Mouse (Mus musculus): ENCODE measurements around the gene Ccdc14. TPM values are rescaled to one million over a fixed set of nuclear protein-coding genes. Genes with fewer than 3 reads are reported as not detected.

The Ccdc14 gene
- polyA plus RNA-seq, 2 experiments, result 6.4 to 9.1 TPM

- Histone ChIP-seq H3K9me3 (ENCODE audit: control insufficient read depth, low read length) (no peaks in the 10 kb centered on the region), H3K27me3 (ENCODE audit: control insufficient read depth, insufficient read depth, low read length) (no peaks in the 10 kb centered on the region), H3K4me1 (ENCODE audit: control insufficient read depth, insufficient read depth, low read length) (0 out of 2 replicates have a peak, but pooled peaks cover 11% of the 10 kb centered on the region), H3K36me3 (ENCODE audit: control insufficient read depth, insufficient read depth, low read length) (no peaks in the 10 kb centered on the region), H3K4me3 (replicated peaks; ENCODE audit: low read length) (no peak overlapping the region), H3K9ac (ENCODE audit: low read depth, low read length, severe bottlenecking) (no peak overlapping the region), H3K4me2 (replicated peaks; ENCODE audit: low read depth, low read length, severe bottlenecking) (no peak overlapping the region), H3K27ac (replicated peaks; ENCODE audit: low read depth, low read length) (no peak overlapping the region)
- WGBS, result 68% methylated on average over 3 of the region's 3 CpGs
- TF ChIP-seq POLR2A (IDR thresholded peaks at IDR 0.05; ENCODE audit: borderline replicate concordance, extremely low read depth, insufficient read depth, insufficient read length), result no peak
- DNase-seq (ENCODE audit: low spot score), result no peak
- no peak for ATAC-seq (ENCODE audit: low FRiP score, low read depth)
Observed at GRCm38 (mm10) chr16:34752026-34752425, 61.6 kb downstream of the Ccdc14 start.

GRCm38 (mm10) chr16:34752977-34753376, 62.6 kb downstream of the Ccdc14 start:
- no peaks in the 10 kb centered on the region for H3K36me3 ChIP-seq (ENCODE audit: control insufficient read depth, insufficient read depth, low read length)
- no peak overlapping the region for H3K9ac ChIP-seq (ENCODE audit: low read depth, low read length, severe bottlenecking)
- H3K4me1 ChIP-seq (ENCODE audit: control insufficient read depth, insufficient read depth, low read length), result 0 out of 2 replicates have a peak, but pooled peaks cover 12% of the 10 kb centered on the region
- 78% methylated on average over 3 of the region's 3 CpGs for WGBS
- DNase-seq (ENCODE audit: low spot score) (no peak), ATAC-seq (ENCODE audit: low FRiP score, low read depth) (no peak)
- no peak overlapping the region for H3K4me2 ChIP-seq (replicated peaks; ENCODE audit: low read depth, low read length, severe bottlenecking)
- TF ChIP-seq POLR2A (IDR thresholded peaks at IDR 0.05; ENCODE audit: borderline replicate concordance, extremely low read depth, insufficient read depth, insufficient read length), result no peak
- H3K27ac ChIP-seq (replicated peaks; ENCODE audit: low read depth, low read length), result no peak overlapping the region
- no peak overlapping the region for H3K4me3 ChIP-seq (replicated peaks; ENCODE audit: low read length)
- no peaks in the 10 kb centered on the region for H3K9me3 ChIP-seq (ENCODE audit: control insufficient read depth, low read length)
- H3K27me3 ChIP-seq (ENCODE audit: control insufficient read depth, insufficient read depth, low read length), result no peaks in the 10 kb centered on the region

- no peaks in the 10 kb centered on the region for H3K27me3 ChIP-seq (ENCODE audit: control insufficient read depth, insufficient read depth, low read length)
- DNase-seq (ENCODE audit: low spot score) (no peak), ATAC-seq (ENCODE audit: low FRiP score, low read depth) (no peak)
- no peaks in the 10 kb centered on the region for H3K36me3 ChIP-seq (ENCODE audit: control insufficient read depth, insufficient read depth, low read length)
- H3K4me2 ChIP-seq (replicated peaks; ENCODE audit: low read depth, low read length, severe bottlenecking), result no peak overlapping the region
- H3K4me1 ChIP-seq (ENCODE audit: control insufficient read depth, insufficient read depth, low read length), result 0 out of 2 replicates have a peak, but pooled peaks cover 4% of the 10 kb centered on the region
- H3K9me3 ChIP-seq (ENCODE audit: control insufficient read depth, low read length), result no peaks in the 10 kb centered on the region
- no peak overlapping the region for H3K9ac ChIP-seq (ENCODE audit: low read depth, low read length, severe bottlenecking)
- 79% methylated on average over 7 of the region's 7 CpGs for WGBS
- H3K4me3 ChIP-seq (replicated peaks; ENCODE audit: low read length), result no peak overlapping the region
- H3K27ac ChIP-seq (replicated peaks; ENCODE audit: low read depth, low read length), result no peak overlapping the region
- TF ChIP-seq POLR2A (IDR thresholded peaks at IDR 0.05; ENCODE audit: borderline replicate concordance, extremely low read depth, insufficient read depth, insufficient read length), result no peak
Observed at GRCm38 (mm10) chr16:34756991-34757390, 66.6 kb downstream of the Ccdc14 start.

GRCm38 (mm10) chr16:34758205-34758604, 67.8 kb downstream of the Ccdc14 start:
- DNase-seq (ENCODE audit: low spot score), result no peak
- WGBS, result 65% methylated on average over 5 of the region's 5 CpGs
- Histone ChIP-seq H3K9ac (ENCODE audit: low read depth, low read length, severe bottlenecking) (no peak overlapping the region), H3K9me3 (ENCODE audit: control insufficient read depth, low read length) (no peaks in the 10 kb centered on the region), H3K27me3 (ENCODE audit: control insufficient read depth, insufficient read depth, low read length) (no peaks in the 10 kb centered on the region), H3K4me2 (replicated peaks; ENCODE audit: low read depth, low read length, severe bottlenecking) (no peak overlapping the region), H3K4me1 (ENCODE audit: control insufficient read depth, insufficient read depth, low read length) (0 out of 2 replicates have a peak, but pooled peaks cover 4% of the 10 kb centered on the region), H3K27ac (replicated peaks; ENCODE audit: low read depth, low read length) (no peak overlapping the region), H3K36me3 (ENCODE audit: control insufficient read depth, insufficient read depth, low read length) (no peaks in the 10 kb centered on the region), H3K4me3 (replicated peaks; ENCODE audit: low read length) (no peak overlapping the region)
- ATAC-seq (ENCODE audit: low FRiP score, low read depth), result no peak
- no peak for TF ChIP-seq POLR2A (IDR thresholded peaks at IDR 0.05; ENCODE audit: borderline replicate concordance, extremely low read depth, insufficient read depth, insufficient read length)

- no peak for TF ChIP-seq POLR2A (IDR thresholded peaks at IDR 0.05; ENCODE audit: borderline replicate concordance, extremely low read depth, insufficient read depth, insufficient read length)
- H3K27me3 ChIP-seq (ENCODE audit: control insufficient read depth, insufficient read depth, low read length), result no peaks in the 10 kb centered on the region
- no peaks in the 10 kb centered on the region for H3K4me1 ChIP-seq (ENCODE audit: control insufficient read depth, insufficient read depth, low read length)
- no peaks in the 10 kb centered on the region for H3K36me3 ChIP-seq (ENCODE audit: control insufficient read depth, insufficient read depth, low read length)
- H3K4me2 ChIP-seq (replicated peaks; ENCODE audit: low read depth, low read length, severe bottlenecking), result no peak overlapping the region
- DNase-seq (ENCODE audit: low spot score) (no peak), ATAC-seq (ENCODE audit: low FRiP score, low read depth) (no peak)
- H3K9me3 ChIP-seq (ENCODE audit: control insufficient read depth, low read length), result no peaks in the 10 kb centered on the region; the same call in 1 of the 2 replicates
- 87% methylated on average over 9 of the region's 9 CpGs for WGBS
- no peak overlapping the region for H3K4me3 ChIP-seq (replicated peaks; ENCODE audit: low read length)
- no peak overlapping the region for H3K9ac ChIP-seq (ENCODE audit: low read depth, low read length, severe bottlenecking)
- H3K27ac ChIP-seq (replicated peaks; ENCODE audit: low read depth, low read length), result no peak overlapping the region
Observed at GRCm38 (mm10) chr16:34763959-34764591, 73.7 kb downstream of the Ccdc14 start.

Data from limb, embryonic 14.5 days (tissue).